Mouse (Mus musculus): ENCODE measurements at regions not wholly inside any gene's neighbourhood (a gene's known extent, or its start where the extent isn't known, plus 50 kb on each side); places are given as distances from the start of the nearest gene placed in this dataset.

- in situ Hi-C loops (cut with MboI; ENCODE audit: low sequenced_read_pairs): loop anchor here (25.0 kb wide), 1 partner anchor 499 kb away; no protein-coding TSS in a partner anchor
These were observed 57.7 kb upstream of the Ror1 start for GRCm38 (mm10) chr4:100037868-100038267.

GRCm38 (mm10) chr4:100039741-100040140 lies 55.9 kb upstream of the Ror1 start:
- in situ Hi-C loops (cut with MboI; ENCODE audit: low sequenced_read_pairs): loop anchor here (25.0 kb wide), 1 partner anchor 498 kb away; no protein-coding TSS in a partner anchor

GRCm38 (mm10) chr4:100041982-100042381 lies 53.6 kb upstream of the Ror1 start:
- in situ Hi-C loops (cut with MboI; ENCODE audit: low sequenced_read_pairs): loop anchor here (25.0 kb wide), 1 partner anchor 495 kb away; no protein-coding TSS in a partner anchor

- in situ Hi-C loops (cut with MboI; ENCODE audit: low sequenced_read_pairs): loop anchor here (25.0 kb wide), 1 partner anchor 492 kb away; no protein-coding TSS in a partner anchor
These were observed 50.3 kb upstream of the Ror1 start for GRCm38 (mm10) chr4:100045164-100045906.

Data from CH12F3 (cell line).